Mouse (Mus musculus): ENCODE measurements around the gene Slco4c1.

- no peak for TF ChIP-seq CTCF (IDR thresholded peaks at IDR 0.05; ENCODE audit: low read depth, low read length)
- no peak for TF ChIP-seq POLR2A (IDR thresholded peaks at IDR 0.05; ENCODE audit: borderline replicate concordance, low read depth, low read length)
Measured at GRCm38 (mm10) chr1:96805287-96805727, 66.7 kb downstream of the Slco4c1 start.
